Mouse (Mus musculus) testis, postnatal 10 days (tissue): ENCODE measurements around the gene Tifa.

Source experiments
- DNase-seq: peaks from one replicate; pipeline ENCODE4 v3.0.0; 2021; ENCODE audit warnings: low spot score

The Tifa gene

DNA sequence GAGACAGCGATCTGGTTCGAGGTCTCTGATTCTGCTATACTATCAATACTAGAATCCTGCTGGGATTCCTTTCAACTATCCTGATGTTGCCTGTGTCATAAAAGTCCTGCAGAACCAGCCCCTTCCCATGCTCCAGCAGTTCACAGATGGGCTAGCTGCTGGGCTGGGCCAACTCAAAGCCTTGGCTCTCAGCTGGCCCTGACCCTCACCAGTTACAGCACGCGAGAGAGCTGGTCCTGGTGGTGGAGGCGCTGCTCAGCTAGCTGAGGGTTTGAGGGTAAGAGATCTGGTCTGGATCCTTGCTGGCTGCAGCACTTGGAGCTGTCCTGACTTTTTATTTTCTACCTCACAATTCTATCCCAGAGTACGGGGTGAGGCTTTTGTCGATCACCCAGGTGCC, 36.9 kb downstream of the Tifa start:
- DNase-seq: no peak

DNA sequence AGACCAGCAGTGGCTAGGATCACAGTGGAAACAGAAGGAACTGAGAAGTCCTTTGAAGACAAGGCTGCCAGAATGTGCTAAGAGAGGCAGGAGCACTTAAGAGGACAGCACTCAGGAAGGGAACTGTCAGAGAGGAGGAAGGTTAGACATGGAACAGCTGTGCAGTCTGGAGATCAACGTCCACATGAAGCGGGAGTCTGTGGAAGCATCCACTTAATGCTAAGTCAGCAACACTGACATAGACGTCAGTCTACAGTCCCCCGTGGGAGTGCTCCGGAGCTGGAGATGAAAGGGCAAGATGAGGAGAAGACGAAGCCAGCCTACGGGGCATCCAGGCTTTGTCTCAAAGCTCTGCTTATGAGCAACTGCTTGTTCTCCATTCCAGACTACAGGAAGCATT, 37.5 kb downstream of the Tifa start:
- no peak for DNase-seq

DNA sequence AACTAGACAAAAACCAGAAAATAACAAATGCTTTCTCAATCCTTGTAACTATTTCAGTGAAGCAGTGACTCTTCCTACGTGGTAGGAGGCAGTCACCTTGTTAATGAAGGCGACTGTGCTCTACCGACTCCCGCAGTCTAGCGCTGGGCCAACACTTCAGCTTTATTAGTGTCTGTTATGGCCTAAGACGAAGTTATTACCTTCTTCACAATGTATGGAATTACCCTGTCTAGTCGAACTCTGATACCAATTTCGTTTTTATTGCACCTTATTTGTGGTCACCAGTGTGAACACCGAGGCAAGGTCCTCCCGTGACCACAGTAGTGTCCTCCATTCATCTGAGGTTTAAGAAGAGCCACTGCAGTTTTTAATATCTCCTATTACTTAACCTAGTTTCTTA, 40.6 kb downstream of the Tifa start:
- no peak for DNase-seq

DNA sequence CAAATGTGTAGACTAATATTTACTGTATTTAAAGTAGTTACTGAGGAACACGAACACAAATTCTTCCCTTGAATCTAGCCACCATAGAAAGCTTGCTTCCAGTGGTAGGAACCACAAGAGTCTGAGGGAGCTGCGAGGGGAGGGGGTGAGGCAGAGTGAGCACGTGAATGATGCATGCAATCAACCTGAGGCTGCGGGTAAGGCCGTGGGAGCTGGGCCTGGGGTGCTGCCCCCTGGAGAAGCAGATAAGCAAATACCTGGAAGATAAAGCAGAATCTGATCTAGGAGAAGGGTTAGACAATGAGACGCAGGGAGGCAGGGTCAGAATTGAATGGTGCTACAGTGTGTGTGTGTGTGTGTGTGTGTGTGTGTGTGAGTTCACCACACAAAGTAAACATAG, 41.5 kb downstream of the Tifa start:
- no peak for DNase-seq

DNA sequence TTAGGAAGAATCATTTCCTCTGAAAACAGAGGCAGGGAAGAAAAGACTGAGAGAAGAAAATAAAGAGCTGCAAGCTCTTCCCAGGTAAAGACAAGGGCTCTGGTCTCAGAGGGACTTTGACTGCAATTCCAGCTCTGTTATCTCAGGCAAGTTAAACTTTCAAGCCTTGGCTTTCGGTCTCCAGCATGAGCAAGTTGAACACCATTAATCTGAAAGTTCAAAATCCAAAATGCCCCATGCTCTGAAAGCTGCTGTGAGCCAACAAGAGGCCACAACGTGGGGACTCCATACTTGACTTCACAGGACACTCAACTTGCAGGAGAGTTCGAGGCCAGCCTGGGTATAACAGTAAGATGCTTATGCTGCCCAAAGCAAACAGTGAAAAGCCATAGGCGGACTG, 44.4 kb downstream of the Tifa start:
- no peak for DNase-seq

DNA sequence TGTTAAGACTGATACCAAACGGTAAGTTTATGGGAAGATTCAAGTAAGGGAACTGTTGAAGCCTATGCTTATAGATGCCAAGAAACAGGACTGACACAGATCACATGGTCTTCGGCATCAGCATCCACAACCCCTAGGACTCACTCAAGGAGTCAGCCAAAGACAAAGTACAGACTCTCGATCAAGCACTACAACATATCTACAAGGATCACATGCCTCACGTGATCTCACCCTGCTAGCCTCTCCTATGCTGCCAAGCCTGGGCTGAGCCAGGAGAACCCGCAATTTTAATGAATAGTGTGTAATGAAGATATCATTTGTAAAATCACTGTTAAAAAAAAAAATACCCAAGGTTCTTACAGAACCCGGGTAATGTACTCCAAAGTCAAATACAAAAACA, 46.0 kb downstream of the Tifa start:
- DNase-seq: peak; percentile 23

DNA sequence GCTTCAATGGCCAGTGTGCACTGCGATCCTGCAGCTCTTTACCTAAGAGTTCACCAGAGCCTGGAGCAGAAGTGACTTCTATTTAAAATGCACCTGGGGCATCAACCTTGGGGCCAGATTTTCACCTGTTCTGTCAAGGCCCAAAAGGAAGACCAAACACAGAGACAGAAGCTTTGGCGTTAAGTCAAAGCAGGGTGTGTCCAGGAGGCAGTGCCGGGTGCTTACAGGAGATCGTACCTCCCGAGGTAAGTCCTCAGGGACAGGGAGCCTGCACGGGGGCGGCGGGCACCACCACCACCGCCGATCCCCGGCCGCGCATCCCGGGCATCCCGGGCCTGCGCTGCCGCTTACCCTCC, 47.2 kb downstream of the Tifa start:
- DNase-seq: no peak

DNA sequence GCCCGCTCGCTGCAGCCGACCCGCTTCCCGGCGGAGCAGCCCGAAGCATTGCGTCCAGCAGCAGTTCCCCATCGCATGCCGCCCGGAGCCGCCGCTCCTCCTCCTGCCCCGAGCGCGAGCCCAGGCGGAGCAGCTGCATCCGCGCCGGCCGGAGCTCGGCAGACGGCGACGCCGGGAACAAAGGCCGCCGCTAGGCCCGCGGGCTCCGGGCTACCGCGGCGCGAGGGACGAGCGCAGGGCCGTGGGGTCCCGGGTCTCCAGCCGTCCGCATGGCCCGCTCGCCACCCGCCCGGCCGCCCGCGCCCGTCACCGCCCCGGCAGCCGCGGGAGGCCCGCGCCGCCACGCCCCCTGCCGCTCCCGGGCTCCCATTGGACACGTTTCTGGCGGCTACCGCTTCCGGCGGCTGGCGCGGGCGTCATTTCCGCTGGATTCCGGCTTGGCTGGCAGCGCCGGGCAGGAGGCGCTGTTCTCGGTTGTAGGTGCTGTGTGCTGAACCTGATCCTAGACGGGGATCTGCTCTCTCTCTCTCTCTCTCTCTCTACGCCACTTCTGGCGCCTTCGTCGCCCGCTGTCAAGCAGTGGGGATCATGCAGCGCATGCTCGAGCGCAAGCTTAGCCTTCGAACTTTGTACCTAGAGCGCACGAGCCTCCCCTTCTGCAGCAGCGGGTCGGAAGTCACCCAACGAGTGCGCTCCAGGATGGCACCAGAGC, 47.7 kb downstream of the Tifa start, which contains the start of gene Ap1ar:
Ap1ar (minus strand) TSS at position 370 of the 712 bp plus-strand sequence.
- DNase-seq: peak; percentile 96

DNA sequence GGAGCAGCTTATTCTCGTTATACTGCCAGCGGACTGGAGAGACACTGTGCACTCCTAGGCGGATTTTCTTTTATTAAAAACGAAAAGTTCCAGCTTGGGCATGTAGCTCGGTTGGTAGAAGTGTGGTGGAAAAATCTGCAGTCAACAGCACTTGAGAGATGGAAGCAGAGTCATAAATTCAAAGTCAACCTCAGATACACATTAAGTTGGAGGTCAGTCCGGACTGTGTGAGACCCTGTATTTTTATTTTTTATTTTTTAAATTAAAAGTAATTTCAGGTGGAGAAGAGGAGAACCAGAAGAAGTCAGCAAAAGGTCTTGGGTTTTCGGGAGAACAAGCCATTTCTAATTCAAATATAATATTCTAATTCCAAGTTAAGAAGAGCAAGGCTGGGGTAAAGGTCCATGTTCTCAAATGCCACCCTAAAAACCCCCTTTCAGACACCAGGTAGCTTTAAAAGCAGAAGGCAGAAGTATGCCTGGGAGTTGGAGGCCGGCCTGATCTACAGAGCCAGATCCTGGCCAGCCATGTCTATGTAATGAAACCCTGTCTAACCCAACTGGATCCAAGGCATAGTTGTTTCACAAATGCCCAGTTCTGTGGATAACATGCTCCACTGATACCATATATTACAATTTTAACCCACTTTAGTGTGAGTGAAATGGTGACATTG, 48.5 kb downstream of the Tifa start:
- peak; percentile 19 for DNase-seq

DNA sequence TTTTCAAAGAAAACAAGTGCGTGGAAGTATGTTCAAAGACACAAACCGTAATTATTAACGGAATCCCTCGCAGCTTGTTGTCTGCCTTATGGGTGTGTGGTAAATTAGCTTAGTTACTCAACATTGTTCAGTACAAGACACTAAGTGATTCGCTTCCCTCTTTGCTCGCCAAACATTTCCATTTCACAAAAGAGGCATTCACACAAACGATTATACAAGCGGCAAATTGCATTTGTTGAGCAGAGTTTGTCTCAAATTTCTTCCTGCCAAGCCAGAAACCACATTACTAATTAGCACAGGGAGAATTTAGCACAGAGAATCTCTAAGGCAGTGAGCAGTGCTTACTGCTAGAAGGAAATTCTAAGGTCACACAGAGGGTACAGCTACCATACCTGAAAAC, 52.3 kb downstream of the Tifa start:
- peak; percentile 5 for DNase-seq

DNA sequence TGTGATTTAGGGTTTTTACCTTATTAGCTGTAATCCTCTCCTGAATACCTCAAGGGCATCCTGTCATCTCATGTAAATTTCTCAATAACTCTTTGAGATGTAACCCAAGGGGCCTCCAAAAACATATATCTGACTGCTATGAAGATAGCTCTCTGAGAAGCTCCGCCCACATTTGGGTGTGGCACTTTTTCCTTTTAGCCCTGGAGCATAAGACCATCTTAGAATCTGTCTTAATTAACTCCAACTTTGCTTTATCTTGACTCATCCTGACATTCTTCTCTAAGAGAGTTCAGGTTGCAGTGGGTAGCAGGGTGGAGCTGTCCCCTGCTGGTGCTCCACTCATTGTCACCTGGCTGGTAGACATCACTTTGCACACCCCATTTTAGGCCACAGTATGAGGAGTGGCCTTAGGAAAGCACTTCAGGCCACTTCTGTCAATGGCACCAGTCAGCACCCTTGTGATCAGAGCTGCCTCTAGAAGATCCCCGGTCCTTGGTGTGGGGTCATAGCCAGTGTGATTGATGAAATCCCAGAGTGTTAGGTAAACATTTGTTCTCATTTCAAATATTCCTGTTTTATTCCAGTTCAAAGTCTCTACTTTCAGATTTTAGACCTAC, 53.8 kb downstream of the Tifa start:
- DNase-seq: peak; percentile 28

DNA sequence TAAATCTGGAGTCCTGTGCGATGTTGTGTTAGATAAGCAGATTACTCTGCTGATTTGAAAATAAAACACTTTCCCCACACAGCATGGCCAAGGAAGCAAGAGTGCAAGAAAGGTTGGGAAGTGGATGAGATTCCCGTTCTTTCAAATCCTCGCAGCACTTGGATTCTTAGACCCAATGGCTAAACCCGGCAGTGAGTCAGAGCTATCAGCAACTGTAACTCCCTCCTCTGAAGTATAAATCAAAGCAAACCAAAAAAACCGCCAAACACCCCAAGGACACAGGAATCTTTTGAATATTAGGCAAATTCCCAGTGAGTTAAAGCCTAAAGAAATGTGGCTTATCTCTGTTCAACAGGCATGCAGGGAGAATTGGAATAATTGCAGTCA, 54.3 kb downstream of the Tifa start:
- DNase-seq: peak; percentile 6

DNA sequence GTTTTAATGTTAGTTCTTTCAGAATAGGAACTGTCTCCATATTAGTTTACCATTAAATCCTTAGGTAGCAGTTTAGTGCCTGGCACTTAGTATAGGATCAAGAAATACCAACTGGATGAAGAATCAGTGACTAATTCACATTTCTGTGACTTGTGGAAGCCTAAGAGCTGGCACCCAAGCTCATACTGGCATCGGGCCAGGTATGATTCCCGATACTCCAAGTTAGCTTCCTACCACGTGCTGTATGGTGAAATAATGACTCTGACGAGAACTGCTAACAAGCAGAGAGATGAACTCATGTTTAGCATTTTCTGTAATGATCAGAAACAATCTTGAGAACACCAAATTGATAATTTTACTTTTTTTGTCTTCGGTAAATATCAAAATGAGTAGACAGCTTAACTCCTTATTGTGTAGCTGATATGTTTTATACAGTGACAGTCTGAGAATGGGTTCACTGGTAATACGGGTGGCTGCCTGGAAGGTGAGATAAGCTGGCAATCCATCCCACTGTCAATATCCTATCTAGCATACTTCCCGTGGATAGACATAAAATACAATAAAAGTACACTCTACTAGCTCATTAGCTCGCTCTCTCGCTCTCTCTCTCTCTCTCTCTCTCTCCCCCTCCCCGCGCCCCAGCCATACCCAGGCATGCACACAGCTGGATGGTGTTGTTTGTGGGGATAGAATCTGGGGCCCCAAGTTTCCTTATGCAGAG, 58.6 kb downstream of the Tifa start:
- peak; percentile 39 for DNase-seq

DNA sequence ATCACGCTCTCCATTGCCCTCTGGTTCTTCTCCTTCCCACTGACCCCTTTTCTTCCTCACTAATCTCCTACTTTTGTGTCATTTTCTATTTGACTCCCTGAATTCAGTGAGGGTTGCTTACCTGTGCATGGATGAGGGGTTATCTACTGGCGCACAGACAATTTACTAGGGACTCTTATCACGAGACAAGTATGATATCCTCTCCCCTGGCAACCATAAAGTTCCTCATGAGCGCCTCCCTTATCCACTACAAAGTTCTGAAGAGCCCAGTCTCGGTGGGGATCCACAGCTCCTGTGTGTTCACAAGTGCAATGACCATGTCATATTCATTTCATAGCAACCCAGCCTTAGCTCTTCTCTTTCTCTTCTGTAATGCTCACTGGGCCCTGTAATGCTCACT, 60.3 kb downstream of the Tifa start:
- DNase-seq: peak; percentile 12

DNA sequence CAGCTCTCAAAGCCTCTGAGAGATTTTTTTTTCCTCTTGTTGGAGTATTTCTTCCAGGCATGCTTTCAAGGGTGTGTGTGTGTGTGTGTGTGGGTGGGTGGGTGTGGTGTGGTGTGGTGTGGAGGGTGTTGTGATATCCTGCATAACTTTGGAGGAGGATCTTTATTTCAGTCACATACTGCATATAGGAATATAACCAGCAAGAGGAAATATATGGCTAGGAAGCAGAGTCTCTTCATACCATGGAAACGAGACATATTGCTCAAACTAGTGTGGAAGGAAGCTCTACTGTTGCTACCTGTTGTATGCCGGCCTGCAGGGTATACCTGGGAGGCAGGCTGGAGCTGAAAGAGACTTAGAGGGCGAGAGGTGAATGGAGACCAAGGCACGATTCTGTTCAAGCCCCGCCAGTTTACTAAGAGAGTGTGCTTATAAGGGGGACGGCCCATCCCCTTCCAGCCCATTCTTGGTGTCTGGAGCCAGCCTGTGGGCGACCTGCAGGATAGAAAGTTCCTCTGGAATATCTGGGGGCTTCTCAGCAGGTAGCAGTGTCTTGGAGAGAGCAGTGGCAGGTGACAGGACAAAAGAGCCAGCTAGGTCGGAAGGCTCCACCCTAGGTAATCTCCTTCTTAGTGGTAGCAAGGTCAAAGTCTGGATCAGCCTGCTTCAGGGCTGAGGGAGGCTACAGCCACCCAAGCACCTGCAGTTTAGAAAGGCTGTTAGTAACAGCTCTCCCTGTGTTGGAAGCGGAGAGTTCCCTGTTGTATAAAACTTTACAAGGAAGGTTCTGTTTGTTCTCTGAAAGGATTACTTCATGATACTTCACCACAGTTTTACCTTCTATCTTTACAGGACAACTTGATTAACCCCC, 61.4 kb downstream of the Tifa start:
- peak; percentile 14 for DNase-seq

DNA sequence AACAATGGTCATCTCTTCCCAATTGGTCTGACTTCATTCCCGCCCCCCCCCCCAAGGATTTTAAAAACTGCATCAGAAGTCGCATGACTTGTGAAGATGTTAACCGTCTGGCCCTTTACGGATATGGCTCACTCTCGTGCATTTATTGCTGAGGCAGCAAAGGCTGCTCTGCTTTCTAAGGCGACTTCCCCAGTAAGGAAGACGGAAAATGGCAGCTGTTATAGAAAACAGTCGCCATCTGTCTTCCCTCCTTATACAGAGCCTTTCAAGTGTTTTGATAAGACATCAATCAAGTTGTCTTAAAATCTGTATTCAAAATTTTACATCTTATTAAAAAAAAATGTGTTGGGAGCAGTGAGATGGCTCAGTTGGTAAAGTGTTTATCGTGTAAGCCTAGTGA, 63.1 kb downstream of the Tifa start:
- no peak for DNase-seq

DNA sequence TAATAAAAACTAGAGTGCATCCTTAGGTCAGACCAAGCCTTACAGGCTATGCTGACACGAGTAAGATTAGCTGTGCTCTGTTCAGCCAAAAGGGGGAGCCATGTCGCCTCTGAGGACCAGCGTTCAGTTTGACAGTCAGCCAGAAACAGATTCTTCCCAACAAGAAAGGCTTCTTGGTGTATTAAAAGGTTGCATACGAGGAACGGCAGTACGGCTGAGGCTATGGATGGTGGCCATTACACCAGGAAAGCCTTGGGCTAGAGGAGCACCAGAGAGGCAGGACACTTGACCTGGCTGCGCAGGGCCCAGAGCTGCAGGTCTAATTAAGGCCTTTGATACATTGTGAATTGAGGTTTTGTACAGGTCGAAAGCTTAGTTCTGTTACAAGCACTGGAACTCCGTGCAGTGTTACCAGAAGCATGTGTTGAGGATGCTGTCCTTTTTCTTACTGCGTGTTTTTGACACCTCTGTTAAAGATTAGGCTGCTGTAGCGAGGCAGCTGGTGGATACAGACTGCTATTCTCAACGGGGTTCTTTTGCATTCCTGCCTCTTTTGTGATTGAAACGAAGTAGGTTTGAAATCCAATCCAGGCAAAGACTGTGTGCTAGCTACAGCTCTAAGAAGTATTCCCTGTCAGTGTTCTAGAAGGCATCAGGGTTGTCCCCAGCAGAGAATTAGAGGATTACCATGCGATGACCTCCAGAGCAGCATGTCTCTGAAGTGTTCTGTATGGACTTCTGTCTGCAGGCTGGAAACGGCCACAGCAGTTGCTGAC, 64.0 kb downstream of the Tifa start:
- peak; percentile 77 for DNase-seq

DNA sequence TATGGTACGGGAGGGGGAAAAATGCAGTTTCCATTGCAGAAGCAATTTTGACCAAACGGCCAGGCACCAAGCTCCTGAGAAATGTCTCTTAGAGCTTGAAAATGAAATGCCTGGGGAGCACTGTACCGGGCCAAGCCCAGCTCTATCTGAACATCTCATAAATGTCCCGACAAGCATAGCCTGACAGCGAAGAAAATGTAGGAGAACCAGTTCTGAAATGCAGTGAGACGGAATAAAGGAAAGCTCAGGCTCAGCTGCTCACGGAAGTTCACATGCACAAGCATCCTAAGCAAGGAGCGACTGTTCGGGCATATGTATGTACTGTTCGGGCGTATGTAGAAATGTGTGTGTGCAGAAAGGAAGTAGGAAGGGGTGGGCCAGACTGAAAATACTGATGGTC, 71.7 kb downstream of the Tifa start:
- no peak for DNase-seq

DNA sequence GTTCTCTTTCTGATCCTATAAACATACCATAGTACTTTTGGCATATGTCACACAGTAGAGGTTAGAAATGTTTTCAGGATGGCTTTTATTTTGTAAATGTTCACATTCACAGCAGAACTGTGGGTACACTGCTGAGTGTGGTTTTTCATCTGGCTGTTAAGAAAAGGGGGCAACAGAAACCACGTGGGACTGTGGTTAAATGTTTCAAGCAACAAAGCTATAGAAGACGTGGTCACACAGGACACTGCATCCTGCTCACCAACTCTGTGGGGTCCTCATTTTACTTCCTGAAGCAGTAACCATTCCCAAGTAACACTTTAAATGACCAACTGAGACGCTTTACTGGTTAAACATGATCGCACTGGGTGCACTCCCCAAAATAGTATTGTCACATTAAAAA, 72.9 kb downstream of the Tifa start:
- no peak for DNase-seq

DNA sequence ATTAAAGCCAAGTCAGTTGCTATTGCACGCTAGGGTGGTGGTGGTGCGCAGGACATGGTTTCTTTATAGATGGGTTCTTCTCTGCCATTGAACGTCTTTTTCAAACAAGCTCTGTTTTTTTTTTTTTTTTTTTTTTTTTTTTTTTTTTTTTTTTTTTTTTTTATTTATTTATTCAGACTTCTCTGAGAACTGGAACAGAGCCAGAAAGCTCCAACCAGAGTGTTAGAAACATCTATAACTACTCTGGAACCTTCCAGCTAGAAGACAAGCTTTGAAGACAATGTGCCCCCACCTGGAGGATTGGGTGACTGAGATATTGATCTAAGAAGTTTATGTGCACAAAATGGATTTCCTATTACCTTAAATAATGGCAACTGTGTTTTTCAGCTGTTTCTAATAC, 74.0 kb downstream of the Tifa start:
- no peak for DNase-seq

DNA sequence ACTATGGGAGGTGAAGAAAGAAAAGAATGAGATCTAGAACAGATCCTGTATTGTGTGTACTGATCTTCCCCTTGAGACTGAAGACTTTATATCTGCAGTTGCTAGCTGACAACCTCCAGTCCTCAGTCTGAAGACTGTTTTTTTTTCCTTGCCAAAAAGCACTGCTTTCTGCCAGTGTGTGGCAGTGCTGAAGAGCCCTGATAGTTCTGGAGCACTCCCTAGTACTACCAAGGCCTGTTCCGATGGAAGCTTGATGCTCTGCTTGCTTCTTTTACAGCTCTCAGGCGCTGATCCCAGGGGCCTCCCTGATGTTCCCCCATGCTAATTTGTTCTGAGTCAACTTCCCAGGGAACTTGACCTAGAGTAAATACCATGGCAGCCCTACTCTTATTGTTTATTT, 74.6 kb downstream of the Tifa start:
- DNase-seq: no peak
